Mouse (Mus musculus) c-Kit-positive CD71-positive TER-119-positive erythroid progenitor cells, embryonic 14.5 days (primary cell): ENCODE measurements around the gene Gpr132.

Experiments
- DNase-seq: peaks from one replicate; pipeline ENCODE4 v3.0.0-alpha.2; 2013; ENCODE audit warnings: low spot score

Gene Gpr132

GRCm38 (mm10) chr12:112877073-112877576 is 9.1 kb upstream of the Gpr132 start:
- DNase-seq: no peak

GRCm38 (mm10) chr12:112876332-112877072 is 8.5 kb upstream of the Gpr132 start:
- peak; percentile 40 for DNase-seq

- DNase-seq: peak; percentile 68
Measured at GRCm38 (mm10) chr12:112875225-112876013, 7.4 kb upstream of the Gpr132 start.

- DNase-seq: no peak
Measured at GRCm38 (mm10) chr12:112874199-112874598, 6.2 kb upstream of the Gpr132 start.

- peak; percentile 44 for DNase-seq
Measured at GRCm38 (mm10) chr12:112873452-112874190, 5.6 kb upstream of the Gpr132 start.

GRCm38 (mm10) chr12:112872991-112873390 is 5.0 kb upstream of the Gpr132 start:
- no peak for DNase-seq

- no peak for DNase-seq
Measured at GRCm38 (mm10) chr12:112871272-112871671, 3.2 kb upstream of the Gpr132 start.

GRCm38 (mm10) chr12:112870775-112871174 is 2.7 kb upstream of the Gpr132 start:
- DNase-seq: no peak

- no peak for DNase-seq
Measured at GRCm38 (mm10) chr12:112869783-112870204, 1.8 kb upstream of the Gpr132 start.

GRCm38 (mm10) chr12:112867106-112867674 is 838 bp downstream of the Gpr132 start:
- DNase-seq: no peak

GRCm38 (mm10) chr12:112866467-112867080 is 1.5 kb downstream of the Gpr132 start:
- DNase-seq: no peak

GRCm38 (mm10) chr12:112864804-112865203 is 3.2 kb downstream of the Gpr132 start:
- no peak for DNase-seq

GRCm38 (mm10) chr12:112861911-112862321 is 6.1 kb downstream of the Gpr132 start:
- no peak for DNase-seq

- DNase-seq: no peak
Measured at GRCm38 (mm10) chr12:112860765-112861164, 7.3 kb downstream of the Gpr132 start.

- no peak for DNase-seq
Measured at GRCm38 (mm10) chr12:112859930-112860329, 8.1 kb downstream of the Gpr132 start.

- no peak for DNase-seq
Measured at GRCm38 (mm10) chr12:112858581-112859336, 9.3 kb downstream of the Gpr132 start.

GRCm38 (mm10) chr12:112857021-112857925 is 10.8 kb downstream of the Gpr132 start:
- DNase-seq: no peak

- DNase-seq: no peak
Measured at GRCm38 (mm10) chr12:112856338-112856737, 11.7 kb downstream of the Gpr132 start.

GRCm38 (mm10) chr12:112854610-112855333 is 13.3 kb downstream of the Gpr132 start:
- no peak for DNase-seq
